Mouse (Mus musculus) limb, embryonic 14.5 days (tissue): ENCODE data around the gene Wars. TPM values are rescaled to one million over a fixed set of nuclear protein-coding genes. Genes with fewer than 3 reads are reported as not detected.

Experiments used
- ATAC-seq: fragments of 200-750 bp; cut with Nextera tagmentation; 2 replicates; pipeline ENCODE4 v1.8.0; 2017; ENCODE audit warnings: low read depth, moderate number of reproducible peaks, moderate TSS enrichment; ENCODE audit not compliant: low FRiP score
- DNase-seq: peaks from one replicate; pipeline ENCODE4 v3.0.0-alpha.2; 2015; ENCODE audit warnings: low spot score
- H3K27ac ChIP-seq: fragments of 300-500 bp; sonication (generic); replicated peaks from 2 replicates; pipeline ENCODE4 v1.5.1; 2014; ENCODE audit warnings: low read depth, mild to moderate bottlenecking, low read length, moderate library complexity, mixed read lengths
- H3K27me3 ChIP-seq: fragments of 300-500 bp; sonication (generic); 2 replicates; pipeline ENCODE4 v1.6.1; 2014; ENCODE audit warnings: low read length, mixed read lengths; ENCODE audit not compliant: control insufficient read depth, insufficient read depth
- H3K36me3 ChIP-seq: fragments of 300-500 bp; sonication (generic); 2 replicates; pipeline ENCODE4 v1.6.1; 2014; ENCODE audit warnings: mild to moderate bottlenecking, low read length, moderate library complexity, mixed read lengths; ENCODE audit not compliant: control insufficient read depth, insufficient read depth
- H3K4me1 ChIP-seq: fragments of 300-500 bp; sonication (generic); 2 replicates; pipeline ENCODE4 v1.6.1; 2014; ENCODE audit warnings: antibody characterized with exemption, low read length, mixed read lengths; ENCODE audit not compliant: control insufficient read depth, insufficient read depth
- H3K4me2 ChIP-seq: fragments of 300-500 bp; sonication (generic); replicated peaks from 2 replicates; pipeline ENCODE4 v1.6.1; 2014; ENCODE audit warnings: low read depth, mild to moderate bottlenecking, low read length, moderate library complexity; ENCODE audit not compliant: severe bottlenecking
- H3K4me3 ChIP-seq: fragments of 300-500 bp; sonication (generic); replicated peaks from 2 replicates; pipeline ENCODE4 v1.5.1; 2014; ENCODE audit warnings: low read length
- H3K9ac ChIP-seq: fragments of 300-500 bp; sonication (generic); 2 replicates; pipeline ENCODE4 v1.6.1; 2014; ENCODE audit warnings: mild to moderate bottlenecking, low read depth, low read length, moderate library complexity; ENCODE audit not compliant: severe bottlenecking
- H3K9me3 ChIP-seq: fragments of 300-500 bp; sonication (generic); 2 replicates; pipeline ENCODE4 v1.6.1; 2016; ENCODE audit warnings: low read length; ENCODE audit not compliant: control insufficient read depth
- POLR2A ChIP-seq: fragments of 200-500 bp; IDR thresholded peaks from 2 replicates; pipeline ENCODE4 v1.8.0; 2012; ENCODE audit warnings: inconsistent platforms, mild to moderate bottlenecking, moderate library complexity, borderline replicate concordance; ENCODE audit not compliant: insufficient read depth, insufficient read length; ENCODE audit errors: extremely low read depth
- WGBS: fragments of 180-500 bp; shearing (Covaris S2); extraction: QIAGEN DNeasy Blood & Tissue Kit; methylation state at CpG from one replicate; pipeline ENCODE4 v1.1.7; 2014; 5-methylcytosine and 5-hydroxymethylcytosine counted together
- polyA plus RNA-seq, 2 experiments: library from polyadenylated mRNA; depleted of rRNA in 1 of 2; stranded (reverse) in 1 of 2; unstranded in 1 of 2; fragments of >200 nt; fragmentation: Nextera tagmentation in 1 of 2; extraction: Ambion mirVana in 1 of 2; gene quantifications; 2 replicates each; pipeline versions ENCODE4 v1.2.1 to v1.2.3; 2012 to 2014

Gene Wars
- polyA plus RNA-seq, 2 experiments, result 65.6 to 67.6 TPM

DNA sequence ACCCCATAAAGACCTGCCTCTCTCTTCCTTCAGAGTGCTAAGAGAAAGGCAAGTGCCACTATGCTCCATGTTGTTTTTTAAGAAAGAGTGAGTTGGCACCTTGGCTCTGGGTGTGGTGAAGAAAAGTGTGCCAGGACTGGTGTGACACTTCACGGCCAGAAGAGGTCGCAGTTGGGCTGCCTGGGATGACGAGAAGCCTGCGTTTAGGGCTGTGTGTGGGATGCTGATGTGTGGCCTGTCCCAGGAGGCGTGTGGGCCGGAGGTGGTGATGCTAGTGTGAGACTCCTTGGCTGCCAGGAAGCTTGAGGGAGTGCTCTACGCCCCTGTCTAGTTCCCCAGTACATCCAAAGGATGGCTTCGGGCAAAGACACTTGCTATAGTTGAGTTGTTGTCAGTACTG lies 9.0 kb upstream of the Wars start:
- ATAC-seq (no peak), DNase-seq (peak; percentile 27)
- WGBS, result 13% methylated on average over 8 of the region's 8 CpGs
- H3K27ac ChIP-seq, result no peak overlapping the region
- H3K4me2 ChIP-seq, result no peak overlapping the region
- peaks cover 7% of the 10 kb centered on the region; the same call in 1 of the 2 replicates for H3K36me3 ChIP-seq
- no peaks in the 10 kb centered on the region for H3K27me3 ChIP-seq
- no peak for TF ChIP-seq POLR2A
- H3K4me3 ChIP-seq, result no peak overlapping the region
- H3K9me3 ChIP-seq, result no peaks in the 10 kb centered on the region
- H3K4me1 ChIP-seq, result peaks cover 17% of the 10 kb centered on the region; the same call in 1 of the 2 replicates
- no peak overlapping the region for H3K9ac ChIP-seq

DNA sequence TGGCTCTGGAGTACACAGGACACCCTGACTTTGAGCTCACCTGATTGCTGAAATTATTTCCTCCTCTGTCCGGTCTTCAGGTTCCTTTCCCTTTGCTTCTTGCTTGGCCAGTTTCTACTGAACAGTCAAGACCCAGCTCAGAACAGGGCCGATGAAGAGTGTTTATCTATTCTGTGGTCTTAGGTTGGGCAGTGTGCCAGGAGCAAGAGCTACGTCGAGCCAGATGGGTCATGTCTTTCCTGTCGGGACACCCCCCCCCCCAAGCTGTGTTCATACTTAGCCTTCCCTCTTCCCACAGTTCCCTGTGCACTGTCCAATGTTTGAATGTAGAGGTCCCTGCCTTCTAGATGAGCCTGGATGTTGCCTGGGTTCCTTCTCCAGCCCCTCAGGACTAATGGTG lies 7.4 kb upstream of the Wars start:
- H3K27ac ChIP-seq, result no peak overlapping the region
- ATAC-seq (no peak), DNase-seq (no peak)
- H3K27me3 ChIP-seq, result no peaks in the 10 kb centered on the region
- WGBS, result 77% methylated on average over 5 of the region's 5 CpGs
- TF ChIP-seq POLR2A, result no peak
- no peak overlapping the region for H3K4me3 ChIP-seq
- no peaks in the 10 kb centered on the region for H3K9me3 ChIP-seq
- H3K9ac ChIP-seq, result no peak overlapping the region
- peaks cover 17% of the 10 kb centered on the region; the same call in 1 of the 2 replicates for H3K4me1 ChIP-seq
- no peak overlapping the region for H3K4me2 ChIP-seq
- H3K36me3 ChIP-seq, result peaks cover 9% of the 10 kb centered on the region; the same call in 1 of the 2 replicates

- H3K4me3 ChIP-seq, result no peak overlapping the region
- no peaks in the 10 kb centered on the region for H3K9me3 ChIP-seq
- H3K27me3 ChIP-seq, result no peaks in the 10 kb centered on the region
- H3K9ac ChIP-seq, result no peak overlapping the region
- no peak overlapping the region for H3K4me2 ChIP-seq
- peaks cover 9% of the 10 kb centered on the region; the same call in 1 of the 2 replicates for H3K36me3 ChIP-seq
- TF ChIP-seq POLR2A, result no peak
- peaks cover 12% of the 10 kb centered on the region for H3K4me1 ChIP-seq
- no peak overlapping the region for H3K27ac ChIP-seq
- ATAC-seq (no peak), DNase-seq (no peak)
- 72% methylated on average over 3 of the region's 3 CpGs for WGBS
Observed at GRCm38 (mm10) chr12:108896006-108896405, 2.0 kb upstream of the Wars start.

GRCm38 (mm10) chr12:108894432-108894816 lies 450 bp upstream of the Wars start:
- no peaks in the 10 kb centered on the region for H3K9me3 ChIP-seq
- DNase-seq (no peak), ATAC-seq (0 out of 2 replicates have a peak, but pooled peaks have one; percentile 7)
- no peak for TF ChIP-seq POLR2A
- H3K27ac ChIP-seq, result no peak overlapping the region
- H3K4me2 ChIP-seq, result peak overlapping the region; percentile 83
- H3K27me3 ChIP-seq, result no peaks in the 10 kb centered on the region
- H3K4me3 ChIP-seq, result peak overlapping the region; percentile 84
- peaks cover 18% of the 10 kb centered on the region for H3K36me3 ChIP-seq
- peak overlapping the region; percentile 71 for H3K9ac ChIP-seq
- 2% methylated on average over 7 of the region's 7 CpGs for WGBS
- H3K4me1 ChIP-seq, result peaks cover 12% of the 10 kb centered on the region

- Histone ChIP-seq H3K4me3 (peak within 1 kb of the TSS; percentile 84), H3K27me3 (no peaks in the 10 kb centered on the region), H3K4me1 (peaks cover 12% of the 10 kb centered on the region), H3K27ac (no peak within 1 kb of the TSS), H3K36me3 (peaks cover 17% of the 10 kb centered on the region), H3K9ac (peak within 1 kb of the TSS; percentile 71), H3K9me3 (no peaks in the 10 kb centered on the region), H3K4me2 (peak within 1 kb of the TSS; percentile 88)
- DNase-seq, result no peak
- WGBS, result 22% methylated on average over 12 of the region's 12 CpGs
- no peak for TF ChIP-seq POLR2A
- no peak for ATAC-seq
Observed at GRCm38 (mm10) chr12:108892989-108893714, 822 bp downstream of the Wars start, which contains the start of gene Wdr25. Gene Wdr25 (plus strand): TSS chr12:108893631.
